Mouse (Mus musculus) erythroblast, embryonic 14.5 days (primary cell): Measurements from ENCODE around the gene Irf2.

Experiments
- GATA1 ChIP-seq: IDR thresholded peaks from 2 replicates; pipeline ENCODE4 v1.6.1; 2012; ENCODE audit warnings: low read length, inconsistent platforms, mixed read lengths
- TAL1 ChIP-seq: IDR thresholded peaks from 3 replicates; pipeline ENCODE4 v1.6.1; 2012; ENCODE audit warnings: low read length, inconsistent platforms, mixed read lengths

- TF ChIP-seq TAL1 (no peak), GATA1 (no peak)
Measured at GRCm38 (mm10) chr8:46812966-46813365, 73.4 kb downstream of the Irf2 start.
